Mouse (Mus musculus) liver, postnatal 0 days (tissue): ENCODE data around the gene Clec2l.

Experiments used
- CTCF ChIP-seq: sonication (generic); IDR thresholded peaks from 2 replicates; pipeline ENCODE4 v1.5.1; 2016; ENCODE audit warnings: antibody characterized with exemption, low read depth
- EP300 ChIP-seq: IDR thresholded peaks from 2 replicates; pipeline ENCODE4 v1.6.1; 2016; ENCODE audit warnings: antibody characterized with exemption, low read depth, mild to moderate bottlenecking

- no peak for TF ChIP-seq CTCF
- no peak for TF ChIP-seq EP300
Observed at GRCm38 (mm10) chr6:38641228-38641627, 21.6 kb upstream of the Clec2l start.
